Mouse (Mus musculus): ENCODE data around the gene Cd6. TPM values are rescaled to one million over a fixed set of nuclear protein-coding genes. Genes with fewer than 3 reads are reported as not detected.

The Cd6 gene
- polyA plus RNA-seq (2015; fragmentation: Nextera tagmentation; extraction: Ambion mirVana): 0.04 TPM in 1 of 2 replicates, not detected in the other

DNA sequence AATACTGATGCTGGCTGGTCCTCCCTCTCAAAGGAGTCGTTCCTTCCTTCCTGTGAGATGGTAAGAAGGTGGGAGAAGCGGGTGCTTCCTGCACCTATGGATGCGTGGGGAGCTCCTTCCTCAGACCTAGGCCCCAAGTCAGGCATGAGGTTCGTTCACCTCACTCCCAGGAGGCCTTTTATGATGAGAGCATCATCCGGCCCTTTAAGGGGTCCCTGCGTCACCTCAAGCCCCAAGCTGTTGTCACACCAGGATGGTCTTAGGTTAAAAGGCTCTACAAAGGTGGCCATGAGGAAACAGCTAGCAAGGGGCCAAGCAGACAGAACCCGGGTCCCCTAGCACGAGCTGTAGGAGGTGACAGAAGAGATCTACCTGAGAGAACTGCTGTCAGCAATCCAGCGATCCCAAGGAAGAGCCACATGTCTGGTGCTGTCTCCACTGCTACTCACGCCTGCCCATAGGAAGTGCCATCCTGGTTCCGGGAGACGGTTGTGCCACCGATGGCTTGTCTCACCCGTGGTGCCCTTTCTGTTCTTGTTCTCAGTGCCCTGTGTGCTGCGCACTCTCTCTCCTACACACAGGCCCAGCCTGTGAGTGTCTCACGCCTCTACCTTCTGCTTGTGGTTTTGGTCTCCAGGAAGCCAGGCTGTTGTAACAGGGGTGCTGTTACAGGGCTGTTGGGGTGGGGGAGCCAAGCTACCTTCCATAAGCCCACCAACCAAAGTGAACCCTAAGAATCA, at the start of gene Cd6:
Gene Cd6, minus strand, starts transcription at position 623 of the 740 bp plus-strand sequence.
- Histone ChIP-seq H3K4me2 (ENCODE audit: low read depth, low read length) (no peak within 1 kb of the TSS), H3K36me3 (ENCODE audit: control insufficient read depth, insufficient read depth) (no peaks in the 10 kb centered on the region), H3K9ac (ENCODE audit: low read depth, low read length) (no peak within 1 kb of the TSS), H3K27ac (ENCODE audit: low read length) (no peak within 1 kb of the TSS), H3K9me3 (replicated peaks; ENCODE audit: control insufficient read depth, low read length) (no peaks in the 10 kb centered on the region), H3K27me3 (ENCODE audit: control insufficient read depth, insufficient read depth, low read depth, low read length) (no peaks in the 10 kb centered on the region), H3K4me1 (ENCODE audit: control insufficient read depth, low read depth, low read length) (no peaks in the 10 kb centered on the region), H3K4me3 (ENCODE audit: low read depth, low read length) (no peak within 1 kb of the TSS)
- no peak for ATAC-seq (ENCODE audit: low read depth)
- 60% methylated on average over 16 of the region's 16 CpGs for WGBS (ENCODE audit: insufficient replicate concordance)

GRCm38 (mm10) chr19:10878201-10878837, 48.5 kb upstream of the Cd6 start:
- no peak for ATAC-seq (ENCODE audit: low read depth)
- H3K9me3 ChIP-seq (replicated peaks; ENCODE audit: control insufficient read depth, low read length): no peaks in the 10 kb centered on the region
- peaks cover 15% of the 10 kb centered on the region for H3K4me1 ChIP-seq (ENCODE audit: control insufficient read depth, low read depth, low read length)
- peaks cover 3% of the 10 kb centered on the region; the same call in 1 of the 2 replicates for H3K36me3 ChIP-seq (ENCODE audit: control insufficient read depth, insufficient read depth)
- no peak overlapping the region for H3K27ac ChIP-seq (ENCODE audit: low read length)
- no peaks in the 10 kb centered on the region for H3K27me3 ChIP-seq (ENCODE audit: control insufficient read depth, insufficient read depth, low read depth, low read length)
- no peak overlapping the region for H3K9ac ChIP-seq (ENCODE audit: low read depth, low read length)
- H3K4me2 ChIP-seq (ENCODE audit: low read depth, low read length): no peak overlapping the region
- WGBS (ENCODE audit: insufficient replicate concordance): 78% methylated on average over 7 of the region's 7 CpGs
- no peak overlapping the region for H3K4me3 ChIP-seq (ENCODE audit: low read depth, low read length)

GRCm38 (mm10) chr19:10871328-10871961, 41.6 kb upstream of the Cd6 start:
- ATAC-seq (ENCODE audit: low read depth): no peak

GRCm38 (mm10) chr19:10870676-10871075, 40.8 kb upstream of the Cd6 start:
- 73% methylated on average over 3 of the region's 3 CpGs for WGBS (ENCODE audit: insufficient replicate concordance)
- Histone ChIP-seq H3K9ac (ENCODE audit: low read depth, low read length) (no peak overlapping the region), H3K27me3 (ENCODE audit: control insufficient read depth, insufficient read depth, low read depth, low read length) (peaks cover 15% of the 10 kb centered on the region), H3K4me1 (ENCODE audit: control insufficient read depth, low read depth, low read length) (peaks cover 3% of the 10 kb centered on the region; the same call in 1 of the 2 replicates), H3K9me3 (replicated peaks; ENCODE audit: control insufficient read depth, low read length) (no peaks in the 10 kb centered on the region), H3K27ac (ENCODE audit: low read length) (no peak overlapping the region), H3K4me3 (ENCODE audit: low read depth, low read length) (no peak overlapping the region), H3K36me3 (ENCODE audit: control insufficient read depth, insufficient read depth) (peaks cover 5% of the 10 kb centered on the region; the same call in 1 of the 2 replicates), H3K4me2 (ENCODE audit: low read depth, low read length) (no peak overlapping the region)
- ATAC-seq (ENCODE audit: low read depth): no peak

More at GRCm38 (mm10) chr19:10871328-10871961, 41.6 kb upstream of the Cd6 start:
- no peak overlapping the region for H3K27ac ChIP-seq (ENCODE audit: low read length)
- peaks cover 3% of the 10 kb centered on the region; the same call in 1 of the 2 replicates for H3K4me1 ChIP-seq (ENCODE audit: control insufficient read depth, low read depth, low read length)
- H3K9me3 ChIP-seq (replicated peaks; ENCODE audit: control insufficient read depth, low read length): no peaks in the 10 kb centered on the region
- H3K4me3 ChIP-seq (ENCODE audit: low read depth, low read length): no peak overlapping the region
- H3K4me2 ChIP-seq (ENCODE audit: low read depth, low read length): no peak overlapping the region
- peaks cover 15% of the 10 kb centered on the region for H3K27me3 ChIP-seq (ENCODE audit: control insufficient read depth, insufficient read depth, low read depth, low read length)
- 54% methylated on average over 14 of the region's 14 CpGs for WGBS (ENCODE audit: insufficient replicate concordance)
- H3K36me3 ChIP-seq (ENCODE audit: control insufficient read depth, insufficient read depth): peaks cover 5% of the 10 kb centered on the region; the same call in 1 of the 2 replicates
- no peak overlapping the region for H3K9ac ChIP-seq (ENCODE audit: low read depth, low read length)

GRCm38 (mm10) chr19:10869886-10870527, 40.1 kb upstream of the Cd6 start, which contains the start of gene Tmem132a:
Tmem132a (minus strand) TSS chr19:10869940.
- H3K27ac ChIP-seq (ENCODE audit: low read length): no peak within 1 kb of the TSS
- H3K36me3 ChIP-seq (ENCODE audit: control insufficient read depth, insufficient read depth): peaks cover 5% of the 10 kb centered on the region; the same call in 1 of the 2 replicates
- peak within 1 kb of the TSS; percentile 55 for H3K4me3 ChIP-seq (ENCODE audit: low read depth, low read length)
- H3K9ac ChIP-seq (ENCODE audit: low read depth, low read length): peak within 1 kb of the TSS; percentile 38; the same call in 1 of the 2 replicates
- peaks cover 3% of the 10 kb centered on the region; the same call in 1 of the 2 replicates for H3K4me1 ChIP-seq (ENCODE audit: control insufficient read depth, low read depth, low read length)
- no peaks in the 10 kb centered on the region for H3K9me3 ChIP-seq (replicated peaks; ENCODE audit: control insufficient read depth, low read length)
- no peak for ATAC-seq (ENCODE audit: low read depth)
- WGBS (ENCODE audit: insufficient replicate concordance): 12% methylated on average over 8 of the region's 8 CpGs
- peak within 1 kb of the TSS; percentile 63 for H3K4me2 ChIP-seq (ENCODE audit: low read depth, low read length)
- H3K27me3 ChIP-seq (ENCODE audit: control insufficient read depth, insufficient read depth, low read depth, low read length): peaks cover 15% of the 10 kb centered on the region

DNA sequence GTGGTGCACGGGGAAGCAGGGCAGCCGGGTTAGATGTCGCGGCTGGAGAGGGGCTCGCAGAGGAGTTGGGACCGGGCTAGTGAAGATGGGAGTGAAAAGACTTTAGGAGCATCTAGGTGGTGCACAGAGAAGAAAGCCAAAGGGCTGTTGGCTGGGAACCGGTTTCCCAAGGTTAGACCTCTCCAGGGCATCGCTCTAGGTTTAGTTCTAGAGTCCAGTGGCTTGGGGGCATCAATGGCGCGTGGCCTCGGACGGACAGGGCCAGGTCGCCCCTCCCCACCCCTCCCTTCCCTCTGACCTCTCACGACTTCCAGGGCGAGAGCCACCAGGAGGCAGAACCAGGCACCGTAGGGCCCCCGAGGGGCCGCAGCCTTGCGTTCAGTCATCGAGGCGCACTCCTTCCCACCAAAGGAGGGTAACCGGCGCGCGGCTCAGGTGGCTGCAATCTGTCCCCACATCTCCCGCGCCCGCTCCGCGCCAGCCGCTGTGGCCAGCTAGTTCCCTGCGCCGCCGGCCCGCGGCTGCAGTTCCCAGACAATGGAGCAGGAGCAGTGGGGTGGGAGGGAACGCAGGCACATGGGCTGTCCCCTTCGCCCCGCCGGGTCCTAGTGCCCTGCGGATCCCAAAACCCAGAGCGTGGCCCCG, 39.5 kb upstream of the Cd6 start:
- H3K27ac ChIP-seq (ENCODE audit: low read length): no peak overlapping the region
- H3K36me3 ChIP-seq (ENCODE audit: control insufficient read depth, insufficient read depth): peaks cover 5% of the 10 kb centered on the region; the same call in 1 of the 2 replicates
- H3K4me3 ChIP-seq (ENCODE audit: low read depth, low read length): peak overlapping the region; percentile 55
- peak overlapping the region; percentile 38; the same call in 1 of the 2 replicates for H3K9ac ChIP-seq (ENCODE audit: low read depth, low read length)
- ATAC-seq (ENCODE audit: low read depth): peak; percentile 75
- H3K9me3 ChIP-seq (replicated peaks; ENCODE audit: control insufficient read depth, low read length): no peaks in the 10 kb centered on the region
- under 1% methylated on average over 43 of the region's 43 CpGs for WGBS (ENCODE audit: insufficient replicate concordance)
- peaks cover 3% of the 10 kb centered on the region; the same call in 1 of the 2 replicates for H3K4me1 ChIP-seq (ENCODE audit: control insufficient read depth, low read depth, low read length)
- H3K27me3 ChIP-seq (ENCODE audit: control insufficient read depth, insufficient read depth, low read depth, low read length): peaks cover 15% of the 10 kb centered on the region
- H3K4me2 ChIP-seq (ENCODE audit: low read depth, low read length): peak overlapping the region; percentile 63

DNA sequence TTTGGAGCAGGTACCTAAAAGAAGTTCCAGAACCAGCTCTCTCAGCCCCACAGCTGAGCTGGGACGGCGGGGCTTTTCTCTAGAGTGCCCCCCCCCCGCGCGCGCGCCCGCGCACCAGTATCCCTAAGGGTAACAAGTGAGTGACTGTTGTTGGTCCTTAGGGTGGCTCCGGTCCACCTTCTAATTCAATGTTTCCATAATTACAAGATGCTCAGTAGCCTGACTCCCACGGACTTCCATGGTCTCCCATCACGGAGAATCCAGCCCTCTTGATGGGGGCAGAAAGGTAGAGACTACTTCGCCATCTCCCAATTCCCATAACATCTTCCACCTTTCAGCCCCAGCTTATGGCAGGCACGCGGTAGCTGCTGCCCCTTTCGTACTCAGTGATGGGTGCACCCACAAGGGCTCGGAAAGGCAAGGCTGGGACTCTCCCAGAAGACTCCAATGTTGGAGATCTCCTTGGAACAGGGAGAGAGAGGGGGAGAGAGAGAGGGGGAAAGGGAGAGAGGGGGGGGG, 38.8 kb upstream of the Cd6 start:
- Histone ChIP-seq H3K9me3 (replicated peaks; ENCODE audit: control insufficient read depth, low read length) (no peaks in the 10 kb centered on the region), H3K36me3 (ENCODE audit: control insufficient read depth, insufficient read depth) (peaks cover 2% of the 10 kb centered on the region; the same call in 1 of the 2 replicates), H3K9ac (ENCODE audit: low read depth, low read length) (no peak overlapping the region), H3K4me2 (ENCODE audit: low read depth, low read length) (peak overlapping the region; percentile 63; the same call in 1 of the 2 replicates), H3K4me3 (ENCODE audit: low read depth, low read length) (peak overlapping the region; percentile 55), H3K27ac (ENCODE audit: low read length) (no peak overlapping the region), H3K27me3 (ENCODE audit: control insufficient read depth, insufficient read depth, low read depth, low read length) (peaks cover 15% of the 10 kb centered on the region), H3K4me1 (ENCODE audit: control insufficient read depth, low read depth, low read length) (peaks cover 3% of the 10 kb centered on the region; the same call in 1 of the 2 replicates)
- ATAC-seq (ENCODE audit: low read depth): no peak
- WGBS (ENCODE audit: insufficient replicate concordance): 2% methylated on average over 17 of the region's 17 CpGs

Data from liver, embryonic 16.5 days (tissue).